Mouse (Mus musculus) intestine, postnatal 0 days (tissue): ENCODE results near the gene Safb. TPM values are rescaled to one million over a fixed set of nuclear protein-coding genes. Genes with fewer than 3 reads are reported as not detected.
"Not testable (repeated sequence)": the region's sequence is repeated elsewhere in the genome, so short reads cannot be mapped to it uniquely, and the experiment has no call there.

Experiments used
- ATAC-seq: fragments of 200-750 bp; cut with Nextera tagmentation; 2 replicates; pipeline ENCODE4 v1.8.0; 2017; ENCODE audit warnings: mild to moderate bottlenecking, moderate TSS enrichment, moderate library complexity
- H3K27ac ChIP-seq: fragments of 300-500 bp; sonication (generic); 2 replicates; pipeline ENCODE4 v1.5.1; 2014; ENCODE audit warnings: mild to moderate bottlenecking, low read depth, low read length, moderate library complexity
- H3K27me3 ChIP-seq: fragments of 300-500 bp; sonication (generic); replicated peaks from 2 replicates; pipeline ENCODE4 v1.6.1; 2014; ENCODE audit warnings: low read length, mixed read lengths; ENCODE audit not compliant: control insufficient read depth, insufficient read depth
- H3K36me3 ChIP-seq: fragments of 300-500 bp; sonication (generic); 2 replicates; pipeline ENCODE4 v1.6.1; 2014; ENCODE audit warnings: mild to moderate bottlenecking, moderate library complexity; ENCODE audit not compliant: control insufficient read depth, insufficient read depth
- H3K4me1 ChIP-seq: fragments of 300-500 bp; sonication (generic); replicated peaks from 2 replicates; pipeline ENCODE4 v1.6.1; 2014; ENCODE audit warnings: antibody characterized with exemption, low read length, mixed read lengths; ENCODE audit not compliant: control insufficient read depth, insufficient read depth
- H3K4me2 ChIP-seq: fragments of 300-500 bp; sonication (generic); replicated peaks from 2 replicates; pipeline ENCODE4 v1.6.1; 2014; ENCODE audit warnings: low read depth, mild to moderate bottlenecking, moderate library complexity
- H3K4me3 ChIP-seq: fragments of 300-500 bp; sonication (generic); 2 replicates; pipeline ENCODE4 v1.5.1; 2014; ENCODE audit warnings: low read depth, low read length
- H3K9ac ChIP-seq: fragments of 300-500 bp; sonication (generic); 2 replicates; pipeline ENCODE4 v1.6.1; 2014; ENCODE audit warnings: mild to moderate bottlenecking, low read depth, low read length
- H3K9me3 ChIP-seq: fragments of 300-500 bp; sonication (generic); 2 replicates; pipeline ENCODE4 v1.6.1; 2016; ENCODE audit warnings: mixed run types; ENCODE audit not compliant: control insufficient read depth
- CTCF ChIP-seq: sonication (generic); IDR thresholded peaks from 2 replicates; pipeline ENCODE4 v1.5.1; 2016; ENCODE audit warnings: low read depth, mild to moderate bottlenecking, control low read depth, antibody characterized with exemption, moderate library complexity
- WGBS: fragments of 180-500 bp; shearing (Covaris S2); extraction: QIAGEN DNeasy Blood & Tissue Kit; methylation state at CpG from one replicate; pipeline ENCODE4 v1.1.7; 2014; 5-methylcytosine and 5-hydroxymethylcytosine counted together
- polyA plus RNA-seq: library from polyadenylated mRNA; unstranded; fragments of >200 nt; fragmentation: Nextera tagmentation; extraction: Ambion mirVana; gene quantifications from 2 replicates; pipeline ENCODE4 v1.2.1, GENCODE M21; 2015

The Safb gene
- polyA plus RNA-seq, 1 experiment from 2014 or later, result 40.0 TPM

- peak within 1 kb of the TSS; percentile 73 for H3K4me2 ChIP-seq
- peaks cover 7% of the 10 kb centered on the region; the same call in 1 of the 2 replicates for H3K4me1 ChIP-seq
- under 1% methylated on average over 52 of the region's 52 CpGs for WGBS
- peaks cover 35% of the 10 kb centered on the region for H3K36me3 ChIP-seq
- peak within 1 kb of the TSS; percentile 84 for H3K27ac ChIP-seq
- H3K9ac ChIP-seq, result peak within 1 kb of the TSS; percentile 82
- peak; percentile 99 for TF ChIP-seq CTCF
- no peaks in the 10 kb centered on the region for H3K9me3 ChIP-seq
- ATAC-seq, result peak; percentile 42
- no peaks in the 10 kb centered on the region for H3K27me3 ChIP-seq
- peak within 1 kb of the TSS; percentile 67 for H3K4me3 ChIP-seq
Observed at GRCm38 (mm10) chr17:56613236-56613844, 28.7 kb downstream of the Safb start, which contains the start of gene Rpl36. TSS of gene Rpl36 (plus strand) at chr17:56613416.

DNA sequence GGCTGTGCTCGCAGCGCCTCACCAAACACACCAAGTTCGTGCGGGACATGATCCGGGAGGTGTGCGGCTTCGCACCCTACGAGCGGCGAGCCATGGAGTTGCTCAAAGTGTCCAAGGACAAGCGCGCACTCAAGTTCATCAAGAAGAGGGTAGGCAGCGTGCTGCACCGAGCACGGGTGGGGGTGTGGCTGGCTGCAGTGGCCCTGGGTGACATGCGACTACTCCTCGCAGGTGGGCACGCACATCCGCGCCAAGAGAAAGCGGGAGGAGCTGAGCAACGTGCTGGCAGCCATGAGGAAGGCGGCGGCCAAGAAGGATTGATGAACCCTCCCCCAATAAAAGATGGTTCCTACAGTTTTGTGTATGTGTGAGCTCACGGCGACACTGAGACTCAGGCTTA is 29.3 kb downstream of the Safb start:
- H3K4me1 ChIP-seq, H3K27me3 ChIP-seq, H3K9me3 ChIP-seq, ATAC-seq: not testable (repeated sequence)
- Histone ChIP-seq H3K9ac (peak overlapping the region; percentile 82), H3K4me3 (peak overlapping the region; percentile 67), H3K4me2 (peak overlapping the region; percentile 73), H3K36me3 (peaks cover 41% of the 10 kb centered on the region), H3K27ac (peak overlapping the region; percentile 84)
- under 1% methylated on average over 26 of the region's 26 CpGs for WGBS

- Histone ChIP-seq H3K36me3 (peaks cover 47% of the 10 kb centered on the region), H3K4me1 (peaks cover 7% of the 10 kb centered on the region; the same call in 1 of the 2 replicates), H3K9ac (peak overlapping the region; percentile 82), H3K27me3 (no peaks in the 10 kb centered on the region), H3K27ac (no peak overlapping the region; the same call in none of the 2 replicates), H3K9me3 (no peaks in the 10 kb centered on the region), H3K4me2 (peak overlapping the region; percentile 73), H3K4me3 (peak overlapping the region; percentile 67)
- 0 out of 2 replicates have a peak, but pooled peaks have one; percentile 10 for TF ChIP-seq CTCF
- no peak for ATAC-seq
- WGBS, result 16% methylated on average over 14 of the region's 14 CpGs
Observed at GRCm38 (mm10) chr17:56614391-56615135, 29.9 kb downstream of the Safb start.

GRCm38 (mm10) chr17:56615136-56615784 is 30.6 kb downstream of the Safb start:
- H3K9me3 ChIP-seq, result no peaks in the 10 kb centered on the region
- H3K27me3 ChIP-seq, result no peaks in the 10 kb centered on the region
- no peak overlapping the region for H3K4me2 ChIP-seq
- H3K4me3 ChIP-seq, result no peak overlapping the region; the same call in 1 of the 2 replicates
- WGBS, result 65% methylated on average over 11 of the region's 11 CpGs
- 0 out of 2 replicates have a peak overlapping the region, but pooled peaks have one; percentile 82 for H3K9ac ChIP-seq
- H3K36me3 ChIP-seq, result peaks cover 54% of the 10 kb centered on the region
- no peak for TF ChIP-seq CTCF
- no peak for ATAC-seq
- peaks cover 6% of the 10 kb centered on the region; the same call in 1 of the 2 replicates for H3K4me1 ChIP-seq
- no peak overlapping the region; the same call in 1 of the 2 replicates for H3K27ac ChIP-seq

DNA sequence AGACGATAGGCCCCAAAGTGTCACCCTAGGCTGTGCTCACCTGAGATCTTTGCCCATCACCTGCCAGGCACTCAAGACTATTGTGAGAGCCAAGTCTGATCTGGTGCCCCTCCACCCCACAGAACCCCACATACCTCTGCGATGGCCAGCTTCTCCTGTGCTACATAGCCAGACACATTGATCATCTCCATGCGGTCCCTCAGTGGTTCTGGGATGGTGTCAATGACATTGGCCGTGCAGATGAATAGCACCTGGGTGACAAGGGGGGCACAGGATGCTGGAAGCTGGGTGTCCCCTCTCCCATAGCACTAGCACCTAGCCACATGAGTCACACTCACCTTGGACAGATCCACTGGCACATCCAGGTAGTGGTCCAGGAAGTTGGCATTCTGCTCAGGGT is 31.2 kb downstream of the Safb start:
- H3K27ac ChIP-seq, result no peak overlapping the region
- no peak overlapping the region for H3K4me2 ChIP-seq
- TF ChIP-seq CTCF, result no peak
- no peak overlapping the region for H3K4me3 ChIP-seq
- no peaks in the 10 kb centered on the region for H3K27me3 ChIP-seq
- no peak overlapping the region for H3K9ac ChIP-seq
- peaks cover 3% of the 10 kb centered on the region; the same call in 1 of the 2 replicates for H3K4me1 ChIP-seq
- WGBS, result 78% methylated on average over 4 of the region's 4 CpGs
- no peaks in the 10 kb centered on the region for H3K9me3 ChIP-seq
- H3K36me3 ChIP-seq, result peaks cover 60% of the 10 kb centered on the region
- ATAC-seq, result no peak

DNA sequence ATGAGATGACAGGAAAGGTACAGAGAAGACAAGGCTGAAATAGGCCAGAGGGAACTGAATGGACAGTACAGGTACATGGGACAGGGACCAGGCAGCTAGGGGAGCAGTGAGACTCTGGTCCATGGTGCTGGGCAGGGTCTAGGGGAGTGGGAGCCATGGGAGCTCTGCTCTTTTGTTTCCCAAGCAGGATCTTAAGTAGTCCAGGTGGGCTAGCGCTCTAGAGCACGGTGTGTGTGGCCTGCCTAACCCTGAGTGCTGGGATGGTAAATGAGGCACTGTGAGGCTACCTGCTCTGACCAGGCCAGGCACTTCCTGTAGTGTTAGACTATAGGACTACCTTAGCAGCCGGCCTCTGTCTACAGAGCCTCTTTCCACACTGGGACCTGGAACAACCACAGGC is 32.1 kb downstream of the Safb start:
- WGBS, result 78% methylated on average over 3 of the region's 3 CpGs
- H3K36me3 ChIP-seq, result peaks cover 66% of the 10 kb centered on the region

More for the DNA sequence above, 32.1 kb downstream of the Safb start:
- no peak for TF ChIP-seq CTCF
- H3K4me1 ChIP-seq, result peaks cover 3% of the 10 kb centered on the region; the same call in 1 of the 2 replicates
- H3K9ac ChIP-seq, result no peak overlapping the region
- no peaks in the 10 kb centered on the region for H3K27me3 ChIP-seq
- no peak overlapping the region for H3K4me3 ChIP-seq
- no peak for ATAC-seq
- no peak overlapping the region for H3K27ac ChIP-seq
- no peaks in the 10 kb centered on the region for H3K9me3 ChIP-seq
- H3K4me2 ChIP-seq, result no peak overlapping the region
